Mouse (Mus musculus) right cerebral cortex, postnatal 36 days (tissue): Measurements from ENCODE around the gene Ppp2r2d.

Experiments
- DNase-seq, 2 experiments: peaks; one replicate each; pipeline ENCODE4 v3.0.0; 2022; ENCODE audit warnings: low spot score in 2 of 2, mixed read lengths in 1 of 2

Ppp2r2d gene

DNA sequence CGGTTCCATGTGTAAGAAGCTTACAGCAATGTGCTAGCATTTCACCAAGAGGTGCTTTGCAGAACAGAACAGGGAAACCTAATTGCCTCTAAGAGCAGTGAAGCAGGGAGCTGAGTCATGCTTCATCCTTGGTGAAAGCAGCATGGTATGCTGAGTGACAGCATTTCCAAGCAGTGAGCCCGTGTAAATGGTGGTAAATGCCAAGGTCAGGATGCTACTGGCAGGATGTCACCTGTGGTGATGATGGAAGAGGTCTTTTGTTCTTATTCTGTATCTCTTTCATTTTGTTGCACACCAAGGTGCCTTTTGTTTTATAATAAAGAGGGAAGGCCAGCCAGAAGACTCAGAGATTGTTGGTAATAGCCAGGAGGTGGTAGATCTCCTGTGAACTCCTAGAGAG lies 10.8 kb downstream of the Ppp2r2d start:
- no peak for DNase-seq

- DNase-seq, result no peak
Measured at GRCm38 (mm10) chr7:138863950-138864572, 18.2 kb downstream of the Ppp2r2d start.

- no peak for DNase-seq
Measured at GRCm38 (mm10) chr7:138864776-138865175, 18.9 kb downstream of the Ppp2r2d start.

DNA sequence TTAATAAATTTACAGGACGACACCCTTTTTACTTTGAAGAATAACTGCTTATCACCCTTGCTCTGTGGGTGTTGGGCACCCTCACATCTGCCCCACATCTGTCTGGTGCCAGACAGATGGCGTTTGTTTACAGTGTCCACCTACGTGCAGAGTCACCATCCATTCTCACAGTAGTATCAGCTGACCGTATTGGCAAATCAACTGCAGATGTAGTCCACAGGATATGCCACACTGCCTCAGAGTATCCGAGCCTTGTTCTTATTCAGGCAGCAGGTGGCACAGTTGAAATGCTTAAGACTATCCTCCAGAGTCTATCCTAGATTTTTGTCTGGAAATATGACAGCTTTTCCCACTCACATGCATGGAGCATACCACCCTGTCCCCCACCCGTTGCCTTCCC lies 21.4 kb downstream of the Ppp2r2d start:
- DNase-seq, result no peak

GRCm38 (mm10) chr7:138868316-138868715 lies 22.4 kb downstream of the Ppp2r2d start:
- DNase-seq, result no peak

- DNase-seq, result no peak
Measured at GRCm38 (mm10) chr7:138872956-138873355, 27.1 kb downstream of the Ppp2r2d start.

- no peak for DNase-seq
Measured at GRCm38 (mm10) chr7:138875031-138875430, 29.2 kb downstream of the Ppp2r2d start.

- no peak for DNase-seq
Measured at GRCm38 (mm10) chr7:138883724-138884123, 37.8 kb downstream of the Ppp2r2d start.

DNA sequence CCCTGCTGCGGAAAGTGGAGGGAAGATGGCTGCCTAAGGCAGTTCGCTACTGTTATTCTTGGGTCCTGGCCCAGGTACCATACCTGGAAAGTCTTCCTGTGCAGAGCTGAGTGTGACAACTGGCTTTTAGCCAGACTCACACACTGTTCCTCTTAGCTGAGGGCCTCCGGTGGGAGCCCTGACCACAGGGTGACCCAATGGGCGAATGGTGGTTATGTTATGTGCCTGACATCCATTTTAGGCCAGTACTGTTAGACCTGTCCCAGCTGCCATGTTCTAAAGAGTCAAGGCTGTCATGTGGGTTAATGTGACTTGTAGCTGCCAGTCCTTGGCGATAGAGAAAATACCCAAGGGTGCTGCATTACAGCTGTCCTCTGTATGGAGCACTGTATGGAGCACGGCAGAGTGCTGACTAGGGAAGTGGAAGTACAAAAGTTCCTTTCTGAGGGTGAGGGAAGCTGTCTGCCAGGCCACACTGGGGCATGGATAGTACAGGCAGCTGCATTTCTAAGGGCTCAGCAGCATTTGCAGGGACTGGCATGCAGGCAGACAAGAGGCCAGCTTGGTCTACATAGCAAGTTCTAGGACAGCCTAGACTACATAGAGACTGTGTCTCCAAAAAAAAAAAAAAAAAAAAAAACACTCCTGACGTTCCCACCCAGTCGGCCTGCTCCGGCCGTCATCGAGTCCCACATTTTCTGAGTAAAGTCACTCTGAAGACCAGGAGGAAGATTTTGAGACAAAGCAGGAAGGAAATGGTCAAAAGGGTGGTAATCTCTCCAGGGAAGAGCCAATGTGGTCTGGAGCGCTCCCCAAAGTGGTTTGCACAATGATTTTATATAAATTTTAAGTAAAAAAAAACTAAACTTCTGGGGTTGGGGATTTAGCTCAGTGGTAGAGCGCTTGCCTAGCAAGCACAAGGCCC lies 39.7 kb downstream of the Ppp2r2d start:
- no peak for DNase-seq

DNA sequence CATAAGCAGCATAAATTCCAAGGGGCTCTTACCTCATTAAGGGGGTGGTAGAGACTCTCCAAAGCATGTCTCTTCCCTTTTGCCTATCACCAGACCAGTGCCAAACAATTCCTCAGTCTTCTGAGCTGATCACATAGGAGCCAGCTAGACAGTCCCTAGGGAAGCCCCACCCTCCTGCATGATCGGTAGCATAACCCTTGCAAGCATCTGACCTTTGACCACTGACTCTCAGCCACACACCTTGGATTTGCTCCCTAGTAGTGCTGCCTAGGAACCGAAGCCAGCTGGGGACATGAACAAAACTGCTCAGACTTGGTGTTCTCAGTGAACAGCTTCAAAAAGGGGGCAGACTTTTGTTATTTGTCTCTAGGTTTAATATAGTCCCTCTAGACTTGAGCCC lies 52.2 kb downstream of the Ppp2r2d start:
- DNase-seq, result no peak

GRCm38 (mm10) chr7:138898743-138899142 lies 52.9 kb downstream of the Ppp2r2d start:
- DNase-seq, result no peak

DNA sequence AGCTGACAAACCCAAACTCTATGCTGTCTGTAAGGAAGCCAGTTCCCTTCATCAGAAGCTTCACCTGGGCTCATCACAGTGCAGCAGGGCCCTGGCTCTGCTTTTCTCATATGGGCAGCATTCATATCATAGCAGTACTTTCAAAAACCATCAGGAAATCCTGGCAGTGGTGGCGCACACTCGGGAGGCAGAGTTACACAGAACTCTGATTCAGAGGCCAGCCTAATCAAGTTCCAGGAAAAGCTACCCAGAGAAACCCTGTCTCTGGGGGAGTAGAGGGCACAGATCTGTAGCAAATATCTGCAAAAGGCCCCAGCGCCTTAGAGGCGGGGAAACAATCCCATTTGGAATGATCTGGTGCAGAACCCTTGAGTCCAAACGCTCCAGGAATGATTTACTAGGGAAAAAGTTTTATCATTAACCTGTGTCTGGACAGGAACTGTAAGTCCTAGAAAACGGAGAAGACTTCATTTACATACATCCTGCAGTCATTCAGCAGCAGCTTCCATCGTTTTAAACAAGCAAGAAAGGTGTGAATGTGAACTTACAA lies 58.1 kb downstream of the Ppp2r2d start:
- no peak for DNase-seq

DNA sequence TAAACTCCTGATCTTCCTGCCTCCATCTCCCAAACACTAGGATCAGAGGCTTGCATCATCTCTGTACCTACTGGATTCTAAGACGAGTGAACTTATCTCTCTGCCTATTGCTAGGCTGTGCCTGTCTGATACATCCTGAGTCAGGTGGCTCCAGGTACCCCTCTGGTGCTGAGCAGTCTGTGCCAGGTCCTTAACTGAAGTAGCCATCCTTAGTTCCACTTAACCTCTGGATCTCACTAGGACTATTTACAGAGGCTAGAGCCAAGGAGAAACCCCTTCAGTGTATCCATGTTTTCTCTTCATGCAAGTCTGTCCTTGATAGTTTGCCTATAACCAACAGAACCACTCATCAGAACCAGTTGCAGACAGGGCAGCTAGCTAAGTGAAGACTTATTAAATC lies 60.6 kb downstream of the Ppp2r2d start:
- DNase-seq, result no peak

- DNase-seq, result peak in 1 of 2 experiments; percentile 15
Measured at GRCm38 (mm10) chr7:138907043-138907442, 61.2 kb downstream of the Ppp2r2d start.

- no peak for DNase-seq
Measured at GRCm38 (mm10) chr7:138907976-138908375, 62.1 kb downstream of the Ppp2r2d start.

- no peak for DNase-seq
Measured at GRCm38 (mm10) chr7:138908768-138909276, 62.9 kb downstream of the Ppp2r2d start.

DNA sequence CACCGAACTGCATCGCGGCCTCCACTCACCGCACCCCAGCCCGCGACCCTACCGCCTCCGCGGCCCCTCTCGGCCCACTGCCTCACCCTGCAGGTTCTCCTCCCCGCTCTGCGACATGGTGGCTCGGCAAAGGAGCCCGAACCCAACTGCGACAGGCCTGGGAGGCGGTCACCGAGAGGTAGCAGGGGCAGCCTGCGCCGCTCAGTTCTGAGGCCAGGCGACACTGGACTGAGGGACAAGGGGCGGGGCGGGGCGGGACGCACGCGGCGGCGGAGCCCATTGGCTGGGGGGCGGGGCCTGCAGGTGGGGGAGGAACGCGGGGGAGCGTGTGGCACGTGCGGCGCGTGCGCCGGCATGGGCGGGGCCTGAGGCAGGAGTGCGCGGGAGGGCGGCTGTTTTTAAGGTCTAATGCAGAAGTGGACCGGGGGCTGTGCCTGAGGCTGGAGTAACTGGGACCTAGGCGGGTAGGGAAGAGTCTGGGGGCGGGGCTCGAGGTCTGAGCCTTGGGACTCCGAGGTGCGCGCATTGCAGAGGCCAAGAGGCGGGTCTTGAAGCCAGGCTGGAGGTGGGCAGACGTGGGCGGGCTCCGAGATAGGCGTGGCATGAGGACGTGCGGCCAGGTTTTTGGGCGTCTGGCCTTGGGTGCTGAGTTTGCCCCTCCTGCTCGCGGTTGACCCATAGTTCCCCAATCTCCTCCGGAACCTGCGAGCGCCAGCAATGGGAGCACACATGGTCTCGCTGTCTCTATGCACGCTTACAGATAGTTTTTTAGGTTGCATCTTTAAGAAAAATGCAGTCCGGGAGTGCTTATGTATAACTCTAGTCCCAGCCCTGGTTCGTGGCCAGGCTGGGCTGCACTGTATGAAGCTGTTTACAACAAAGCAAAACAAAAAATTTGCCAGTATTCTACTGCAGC lies 63.7 kb downstream of the Ppp2r2d start, which contains the start of gene Bnip3:
Gene Bnip3, minus strand, starts transcription at position 243 of the 916 bp plus-strand sequence.
- peak; percentile 83 for DNase-seq

- DNase-seq, result no peak
Measured at GRCm38 (mm10) chr7:138910193-138910562, 64.3 kb downstream of the Ppp2r2d start.

DNA sequence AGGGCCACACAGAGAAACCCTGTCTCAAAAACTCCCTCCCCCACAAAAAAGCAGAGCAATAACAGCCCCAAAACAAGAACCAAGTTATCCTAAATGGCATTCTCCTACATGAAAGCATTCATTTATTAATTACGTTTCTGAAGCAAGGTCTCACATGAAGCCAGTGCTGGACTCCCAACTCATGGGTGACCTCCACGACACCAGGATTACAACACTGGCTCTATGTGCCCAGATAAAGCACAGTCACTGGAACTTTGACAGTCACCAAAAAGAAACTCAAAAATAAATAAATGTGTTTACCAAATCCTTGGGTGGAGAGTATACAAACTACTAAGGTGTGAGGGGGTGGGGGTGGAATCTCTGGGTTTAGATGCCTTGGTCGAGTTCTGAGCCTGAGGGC lies 67.7 kb downstream of the Ppp2r2d start:
- no peak for DNase-seq

- DNase-seq, result peak in 1 of 2 experiments; percentile 24
Measured at GRCm38 (mm10) chr7:138919156-138919944, 73.5 kb downstream of the Ppp2r2d start.

GRCm38 (mm10) chr7:138921611-138922010 lies 75.7 kb downstream of the Ppp2r2d start:
- no peak for DNase-seq
